Mouse (Mus musculus) neural tube, postnatal 0 days (tissue): ENCODE data around the gene Ptgs1. TPM values are rescaled to one million over a fixed set of nuclear protein-coding genes. Genes with fewer than 3 reads are reported as not detected.

ENCODE experiments used
- polyA plus RNA-seq: library from polyadenylated mRNA; unstranded; fragments of >200 nt; fragmentation: Nextera tagmentation; extraction: Ambion mirVana; gene quantifications from 2 replicates; pipeline ENCODE4 v1.2.1, GENCODE M21; 2015

Gene Ptgs1
- polyA plus RNA-seq = 9.2 and 10.2 TPM in 2 replicates

GRCm38 (mm10) chr2:36230366-36230765 lies at the start of gene Ptgs1:
Ptgs1 (plus strand) TSS chr2:36230426.

Other genes with a start within 250 kb of the Ptgs1 start
- 392 and 412 TPM in 2 replicates for gene Ndufa8, start 181.0 kb upstream of the Ptgs1 start, polyA plus RNA-seq
- gene Morn5, start 181.0 kb upstream of the Ptgs1 start, polyA plus RNA-seq = 1.9 and 2.2 TPM in 2 replicates
- 0.68 and 0.93 TPM in 2 replicates for gene Lhx6, start 125.0 kb upstream of the Ptgs1 start, polyA plus RNA-seq
- 18.5 and 20.2 TPM in 2 replicates for gene Mrrf, start 94.0 kb upstream of the Ptgs1 start, polyA plus RNA-seq
- gene Rbm18, start 93.7 kb upstream of the Ptgs1 start, polyA plus RNA-seq = 78.7 and 83.0 TPM in 2 replicates
- gene Olfr338, start 143.1 kb downstream of the Ptgs1 start, polyA plus RNA-seq = not detected in 2 replicates
- gene Olfr339, start 188.5 kb downstream of the Ptgs1 start, polyA plus RNA-seq = not detected in 2 replicates
- not detected in 2 replicates for gene Olfr340, start 222.2 kb downstream of the Ptgs1 start, polyA plus RNA-seq